Mouse (Mus musculus) lung, adult 2 months (tissue): Measurements from ENCODE around the gene Ripor2. TPM values are rescaled to one million over a fixed set of nuclear protein-coding genes. Genes with fewer than 3 reads are reported as not detected.

Experiments used
- DNase-seq: peaks from one replicate; pipeline ENCODE4 v3.0.0; 2022
- H3K4me1 ChIP-seq: fragments of 200-500 bp; 2 replicates; pipeline ENCODE4 v1.6.1; 2011; ENCODE audit warnings: low read length; ENCODE audit not compliant: control insufficient read depth, insufficient read depth
- H3K4me3 ChIP-seq: fragments of 200-500 bp; replicated peaks from 2 replicates; pipeline ENCODE3; 2011; ENCODE audit warnings: low read depth, mild to moderate bottlenecking, control low read depth, low read length; ENCODE audit errors: extremely low read depth
- CTCF ChIP-seq: fragments of 200-500 bp; IDR thresholded peaks from 2 replicates; pipeline ENCODE4 v1.5.1; 2011; ENCODE audit warnings: mild to moderate bottlenecking, low read length, control low read depth; ENCODE audit not compliant: insufficient read depth
- POLR2A ChIP-seq: fragments of 200-500 bp; IDR thresholded peaks from 2 replicates; pipeline ENCODE4 v1.6.1; 2011; ENCODE audit warnings: low read depth, mild to moderate bottlenecking, control low read depth, low read length, borderline replicate concordance; ENCODE audit errors: extremely low read depth
- WGBS: fragments of 180-500 bp; shearing (Covaris S2); methylation state at CpG from one replicate; pipeline ENCODE4 v1.1.7; 2018; 5-methylcytosine and 5-hydroxymethylcytosine counted together
- polyA plus RNA-seq: library from polyadenylated mRNA; depleted of rRNA; stranded (reverse); fragments of >200 nt; gene quantifications from 2 replicates; pipeline ENCODE4 v1.2.3, GENCODE M21; 2012

The Ripor2 gene
- polyA plus RNA-seq, 1 experiment, result 8.8 TPM

DNA sequence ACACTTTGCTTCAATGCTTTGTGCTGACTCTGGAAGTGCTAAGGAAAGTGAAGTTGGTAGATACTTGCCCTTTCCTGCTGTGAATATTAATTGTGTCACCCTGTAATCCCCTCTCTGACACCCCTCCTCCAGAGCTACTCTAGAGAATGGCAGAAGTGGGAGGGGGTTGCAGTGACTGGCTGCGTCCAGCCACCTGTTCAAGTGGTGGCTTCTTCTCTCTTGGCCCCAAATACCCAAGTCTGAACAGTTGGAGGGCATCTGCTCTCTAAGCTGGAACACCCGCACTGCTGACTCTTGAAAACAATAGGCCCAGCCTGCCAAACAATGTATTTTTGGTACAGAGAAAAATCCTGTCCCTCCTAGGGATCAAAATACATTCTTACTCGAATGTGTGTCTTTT lies 69.0 kb downstream of the Ripor2 start:
- Histone ChIP-seq H3K4me3 (no peak overlapping the region), H3K4me1 (no peaks in the 10 kb centered on the region)
- no peak for TF ChIP-seq POLR2A
- TF ChIP-seq CTCF, result no peak
- WGBS, result 76% methylated on average over 3 of the region's 3 CpGs
- DNase-seq, result no peak

DNA sequence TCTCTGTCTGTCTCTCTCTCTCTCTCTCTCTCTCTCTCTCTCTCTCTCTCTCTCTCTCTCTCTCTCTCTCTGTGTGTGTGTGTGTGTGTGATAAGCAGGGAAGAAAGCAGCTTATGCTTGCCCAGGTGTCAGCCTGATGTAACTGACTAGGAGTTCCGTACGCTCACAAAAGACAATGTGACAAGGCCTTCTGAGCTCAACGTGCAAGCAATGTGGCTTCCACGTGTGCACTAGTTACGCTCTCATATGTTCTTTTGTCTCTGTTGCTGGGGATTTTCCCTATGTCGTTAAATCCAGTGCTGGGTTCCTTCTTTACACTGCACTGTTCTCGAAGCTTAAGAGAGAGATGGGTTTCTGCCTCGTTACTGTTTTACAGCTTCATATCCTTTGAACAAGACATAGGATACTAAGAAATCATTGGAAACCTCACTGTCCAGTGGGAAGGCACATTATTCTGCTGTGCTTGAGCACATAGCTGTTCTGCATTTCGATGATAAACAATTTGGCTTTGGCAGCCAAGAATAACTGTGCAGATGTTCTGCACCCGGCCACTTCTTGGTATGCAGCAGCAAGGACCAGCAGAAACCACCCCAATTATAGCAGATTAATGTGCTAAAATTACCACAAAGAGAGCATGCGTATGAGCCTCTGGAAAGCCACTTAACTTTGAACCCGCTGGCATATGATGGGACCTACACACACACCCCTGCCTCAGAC lies 73.1 kb downstream of the Ripor2 start:
- 67% methylated on average over 12 of the region's 12 CpGs for WGBS
- no peak for DNase-seq
- no peak for TF ChIP-seq POLR2A
- TF ChIP-seq CTCF, result no peak
- H3K4me3 ChIP-seq, result no peak overlapping the region
- no peaks in the 10 kb centered on the region for H3K4me1 ChIP-seq

DNA sequence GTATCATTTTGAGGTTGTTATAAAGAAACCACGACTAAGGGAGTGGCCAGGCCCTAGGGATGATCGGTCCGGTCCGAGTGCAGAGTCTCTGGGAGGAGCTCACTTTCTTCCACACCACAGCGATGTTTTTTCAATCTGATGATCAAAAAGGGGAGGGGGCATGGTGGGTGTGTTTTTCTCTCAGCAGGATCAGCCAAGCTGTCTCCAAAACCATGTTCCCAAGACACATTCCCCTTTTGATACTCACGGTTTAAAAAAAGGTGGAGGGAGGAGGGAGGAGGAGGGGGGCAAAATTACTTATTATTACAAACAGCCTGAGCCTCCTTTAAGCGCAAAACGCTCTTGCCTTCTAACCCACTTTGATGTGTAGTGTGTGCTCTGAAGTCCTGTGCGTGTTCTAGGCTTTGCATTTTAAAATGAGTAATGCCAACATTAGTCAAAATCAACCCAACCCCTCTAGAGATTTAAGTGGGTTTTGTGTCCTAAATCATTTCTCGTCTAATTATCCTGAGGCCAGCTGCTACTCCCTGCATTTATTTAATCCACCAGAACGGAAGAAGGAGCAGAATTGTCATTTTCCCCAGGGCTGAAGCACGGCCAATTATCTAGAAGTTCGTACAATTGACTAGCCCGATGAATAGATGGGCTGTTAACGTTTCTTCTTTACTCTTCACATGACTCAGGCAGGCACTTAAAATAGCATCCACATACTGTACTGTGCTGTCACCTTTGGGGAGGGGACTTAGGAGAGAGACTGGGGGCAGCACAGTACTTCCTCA lies 74.9 kb downstream of the Ripor2 start:
- Histone ChIP-seq H3K4me1 (peaks cover 2% of the 10 kb centered on the region; the same call in 1 of the 2 replicates), H3K4me3 (no peak overlapping the region)
- 58% methylated on average over 15 of the region's 15 CpGs for whole genome bisulfite sequencing
- no peak for TF ChIP-seq CTCF
- TF ChIP-seq POLR2A, result no peak
- no peak for DNase-seq

DNA sequence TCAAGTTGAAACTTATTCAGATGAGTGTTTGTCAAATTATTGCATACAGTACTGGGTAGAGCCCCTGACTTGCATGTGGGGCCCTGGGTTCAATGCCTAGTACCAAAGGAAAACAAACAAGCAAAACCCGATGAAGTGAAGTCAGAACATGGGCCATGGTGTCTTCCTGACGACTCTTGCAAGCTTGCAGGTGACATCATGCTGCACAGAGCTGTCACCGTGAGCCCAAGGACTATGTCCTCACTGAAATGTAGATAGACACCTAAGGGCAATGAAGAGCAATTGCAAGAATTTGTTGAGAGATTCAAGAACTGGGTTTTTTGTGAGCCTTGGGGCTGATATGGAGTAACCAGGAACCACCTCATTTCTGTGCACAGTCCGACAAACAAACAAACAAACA lies 84.8 kb downstream of the Ripor2 start:
- WGBS, result 77% methylated on average over 4 of the region's 4 CpGs
- Histone ChIP-seq H3K4me1 (peaks cover 4% of the 10 kb centered on the region), H3K4me3 (no peak overlapping the region)
- DNase-seq, result no peak
- no peak for TF ChIP-seq POLR2A
- no peak for TF ChIP-seq CTCF

DNA sequence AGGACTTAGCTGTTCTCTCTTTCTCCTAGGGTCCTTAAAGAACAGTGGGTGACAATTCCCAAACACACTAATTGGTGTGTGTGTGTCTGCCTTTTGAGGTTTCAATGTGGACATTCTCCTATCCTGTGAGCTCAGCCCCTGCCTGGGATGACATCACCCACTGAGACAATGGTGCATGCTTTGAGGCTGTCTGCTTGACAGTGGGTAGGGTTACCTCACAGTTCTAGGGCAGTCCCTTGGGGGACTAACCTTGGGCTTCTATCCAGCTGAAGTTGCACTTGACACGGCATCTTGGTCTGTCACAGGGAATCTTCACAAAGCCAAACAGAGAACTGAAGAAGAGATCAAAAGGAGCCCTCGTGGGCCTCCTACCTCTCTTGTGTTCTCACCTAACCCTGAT lies 86.6 kb downstream of the Ripor2 start:
- Histone ChIP-seq H3K4me1 (no peaks in the 10 kb centered on the region), H3K4me3 (no peak overlapping the region)
- 58% methylated on average over 2 of the region's 2 CpGs for WGBS
- no peak for DNase-seq
- no peak for TF ChIP-seq CTCF

DNA sequence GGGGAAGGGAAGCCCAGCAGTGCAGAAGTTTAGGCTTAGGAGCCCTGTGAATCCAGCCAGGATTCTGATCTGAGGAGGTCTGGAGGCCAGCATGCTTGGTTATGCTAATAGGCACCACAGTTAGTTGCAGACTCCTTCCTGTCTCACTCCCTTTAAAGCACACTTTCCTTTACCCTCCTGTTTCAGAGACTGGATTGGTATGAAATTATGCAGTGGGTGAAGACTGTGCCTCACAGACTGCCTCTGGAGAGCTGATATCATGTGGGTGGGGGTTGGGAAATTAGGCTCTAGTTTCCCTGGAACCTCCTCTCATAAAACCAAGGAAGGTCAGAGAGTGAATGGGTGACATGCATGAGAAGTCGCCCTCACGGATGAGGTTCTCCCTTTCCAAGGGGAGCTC lies 88.7 kb downstream of the Ripor2 start:
- H3K4me1 ChIP-seq, result no peaks in the 10 kb centered on the region
- no peak for TF ChIP-seq CTCF
- no peak for TF ChIP-seq POLR2A
- H3K4me3 ChIP-seq, result no peak overlapping the region
- DNase-seq, result no peak
- 94% methylated on average over 2 of the region's 2 CpGs for WGBS

DNA sequence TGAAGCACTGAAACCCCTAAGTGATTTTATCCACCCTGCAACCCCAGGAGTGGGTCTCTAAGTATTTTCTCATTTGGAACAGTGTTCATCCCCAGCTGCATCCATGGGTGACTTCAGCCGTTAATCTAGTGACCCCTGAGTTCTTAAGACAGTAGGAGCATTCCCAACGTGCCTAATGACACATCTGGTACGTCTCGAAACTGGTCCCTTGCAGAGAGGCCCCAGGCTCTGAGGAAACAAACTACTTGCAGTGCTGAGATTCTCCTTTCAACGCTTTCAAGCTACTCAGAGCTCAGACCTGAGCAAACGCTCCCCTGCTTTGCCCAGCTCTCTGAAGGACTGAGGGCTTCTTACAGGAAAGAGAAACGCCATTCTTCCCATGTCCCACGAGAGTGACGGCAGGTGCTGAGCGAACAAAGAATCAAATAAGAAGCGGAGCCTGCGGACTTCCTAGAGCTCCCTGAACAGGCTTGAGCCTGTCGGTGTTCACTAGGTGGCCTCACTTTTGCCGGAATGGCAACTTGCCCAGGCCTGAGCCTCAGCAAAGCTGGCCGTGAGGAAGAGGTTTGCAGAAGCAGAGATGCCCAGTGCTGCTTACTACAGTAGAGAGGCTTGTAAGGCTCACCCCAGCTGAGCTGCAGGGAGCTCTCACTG lies 97.2 kb downstream of the Ripor2 start:
- no peak for TF ChIP-seq CTCF
- TF ChIP-seq POLR2A, result no peak
- no peak for DNase-seq
- H3K4me1 ChIP-seq, result no peaks in the 10 kb centered on the region
- H3K4me3 ChIP-seq, result no peak overlapping the region
- 62% methylated on average over 15 of the region's 15 CpGs for WGBS

DNA sequence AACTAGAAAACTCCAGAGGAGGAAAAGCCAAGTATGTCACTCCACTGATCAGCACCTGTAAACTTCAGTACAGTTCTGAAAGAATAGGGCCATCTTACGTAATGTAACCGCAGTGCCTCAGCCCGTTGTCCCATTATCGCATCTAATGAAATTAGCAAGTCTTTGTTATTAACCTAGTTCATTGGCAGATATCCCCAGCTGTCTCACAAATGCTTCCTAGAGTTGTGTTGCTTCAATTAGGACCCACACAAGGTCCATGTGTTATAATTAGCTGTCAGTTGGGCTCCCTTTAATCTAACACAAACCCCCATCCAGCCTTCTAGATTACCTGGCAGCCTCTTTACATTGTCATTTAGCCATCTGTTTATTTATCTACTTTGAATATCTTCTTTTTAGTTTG lies 99.0 kb downstream of the Ripor2 start:
- TF ChIP-seq POLR2A, result no peak
- no peak for TF ChIP-seq CTCF
- no peak for DNase-seq
- H3K4me3 ChIP-seq, result no peak overlapping the region
- no peaks in the 10 kb centered on the region for H3K4me1 ChIP-seq
- 96% methylated on average over 4 of the region's 4 CpGs for WGBS

DNA sequence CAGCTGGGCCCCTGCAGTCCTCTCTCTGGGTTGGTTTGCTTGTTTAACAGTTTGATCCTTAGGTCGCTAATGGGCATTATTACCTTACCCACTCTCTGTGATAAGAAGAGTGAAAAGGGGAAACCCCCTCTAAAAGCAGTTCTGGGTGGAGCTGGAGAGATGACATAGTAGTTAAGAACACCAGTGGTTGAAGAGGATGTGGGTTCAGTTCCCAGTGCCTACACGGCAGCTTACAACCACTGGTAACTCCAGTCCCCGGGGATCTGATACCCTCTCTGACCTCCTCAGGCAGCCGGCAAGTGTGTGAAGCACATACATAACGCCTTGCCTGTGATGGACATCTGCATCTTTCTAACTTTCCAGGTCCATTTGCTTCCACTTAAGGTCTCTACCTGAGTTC lies 100.4 kb downstream of the Ripor2 start:
- TF ChIP-seq POLR2A, result no peak
- WGBS, result 70% methylated on average over 5 of the region's 5 CpGs
- Histone ChIP-seq H3K4me3 (no peak overlapping the region), H3K4me1 (no peaks in the 10 kb centered on the region)
- DNase-seq, result no peak
